Mouse (Mus musculus): ENCODE measurements around the gene Acaca. TPM values are rescaled to one million over a fixed set of nuclear protein-coding genes. Genes with fewer than 3 reads are reported as not detected.
"Not testable (repeated sequence)": the region's sequence is repeated elsewhere in the genome, so short reads cannot be mapped to it uniquely, and the experiment has no call there.

The Acaca gene
- total RNA-seq, 2 experiments from 2014 or later: 25.1 to 25.4 TPM

GRCm38 (mm10) chr11:84376510-84377365 lies 247.3 kb downstream of the Acaca start:
- no peak for DNase-seq (ENCODE audit: low spot score in 2 of 2)

GRCm38 (mm10) chr11:84382450-84382849 lies 253.0 kb downstream of the Acaca start:
- no peak for DNase-seq (ENCODE audit: low spot score in 2 of 2)

- no peak for DNase-seq (ENCODE audit: low spot score in 2 of 2)
Observed at GRCm38 (mm10) chr11:84383891-84384290, 254.4 kb downstream of the Acaca start.

GRCm38 (mm10) chr11:84389332-84389731 lies 259.9 kb downstream of the Acaca start:
- peak in 1 of 2 experiments; percentile 33 for DNase-seq (ENCODE audit: low spot score in 2 of 2)

- no peak for DNase-seq (ENCODE audit: low spot score in 2 of 2)
Observed at GRCm38 (mm10) chr11:84391126-84391525, 261.7 kb downstream of the Acaca start.

GRCm38 (mm10) chr11:84392066-84392465 lies 262.6 kb downstream of the Acaca start:
- not testable (repeated sequence) for DNase-seq (ENCODE audit: low spot score in 2 of 2)

- no peak for DNase-seq (ENCODE audit: low spot score in 2 of 2)
Observed at GRCm38 (mm10) chr11:84393571-84393970, 264.1 kb downstream of the Acaca start.

GRCm38 (mm10) chr11:84395010-84395409 lies 265.5 kb downstream of the Acaca start:
- no peak for DNase-seq (ENCODE audit: low spot score in 2 of 2)

- no peak for DNase-seq (ENCODE audit: low spot score in 2 of 2)
Observed at GRCm38 (mm10) chr11:84406733-84407132, 277.3 kb downstream of the Acaca start.

GRCm38 (mm10) chr11:84410383-84410782 lies 280.9 kb downstream of the Acaca start:
- DNase-seq (ENCODE audit: low spot score in 2 of 2): no peak

- DNase-seq (ENCODE audit: low spot score in 2 of 2): no peak
Observed at GRCm38 (mm10) chr11:84410879-84411641, 281.6 kb downstream of the Acaca start.

GRCm38 (mm10) chr11:84411642-84412018 lies 282.2 kb downstream of the Acaca start:
- DNase-seq (ENCODE audit: low spot score in 2 of 2): no peak

GRCm38 (mm10) chr11:84412201-84412934 lies 282.9 kb downstream of the Acaca start:
- DNase-seq (ENCODE audit: low spot score in 2 of 2): no peak

GRCm38 (mm10) chr11:84413111-84413510 lies 283.6 kb downstream of the Acaca start:
- no peak for DNase-seq (ENCODE audit: low spot score in 2 of 2)

GRCm38 (mm10) chr11:84420779-84421178 lies 291.3 kb downstream of the Acaca start:
- no peak for DNase-seq (ENCODE audit: low spot score in 2 of 2)

- no peak for DNase-seq (ENCODE audit: low spot score in 2 of 2)
Observed at GRCm38 (mm10) chr11:84425736-84426632, 296.5 kb downstream of the Acaca start.

GRCm38 (mm10) chr11:84426633-84426998 lies 297.1 kb downstream of the Acaca start:
- DNase-seq (ENCODE audit: low spot score in 2 of 2): no peak

- DNase-seq (ENCODE audit: low spot score in 2 of 2): no peak
Observed at GRCm38 (mm10) chr11:84429581-84429980, 300.1 kb downstream of the Acaca start.

GRCm38 (mm10) chr11:84430336-84430735 lies 300.9 kb downstream of the Acaca start:
- DNase-seq (ENCODE audit: low spot score in 2 of 2): no peak

GRCm38 (mm10) chr11:84434879-84435278 lies 305.4 kb downstream of the Acaca start:
- no peak for DNase-seq (ENCODE audit: low spot score in 2 of 2)

- DNase-seq (ENCODE audit: low spot score in 2 of 2): no peak
Observed at GRCm38 (mm10) chr11:84440402-84440801, 310.9 kb downstream of the Acaca start.

All from gastrocnemius, postnatal 4 days (tissue).